Mouse (Mus musculus) embryonic facial prominence, embryonic 15.5 days (tissue): ENCODE results near the gene Pld1. TPM values are rescaled to one million over a fixed set of nuclear protein-coding genes. Genes with fewer than 3 reads are reported as not detected.

ENCODE experiments used
- ATAC-seq: fragments of 200-750 bp; cut with Nextera tagmentation; 2 replicates; pipeline ENCODE4 v1.8.0; 2017; ENCODE audit warnings: low read depth, moderate TSS enrichment; ENCODE audit not compliant: insufficient number of reproducible peaks, low FRiP score, low TSS enrichment
- H3K27ac ChIP-seq: fragments of 300-500 bp; sonication (generic); replicated peaks from 2 replicates; pipeline ENCODE4 v1.5.1; 2015; ENCODE audit warnings: mild to moderate bottlenecking, inconsistent platforms
- H3K27me3 ChIP-seq: fragments of 300-500 bp; sonication (generic); 2 replicates; pipeline ENCODE4 v1.6.1; 2015; ENCODE audit warnings: inconsistent platforms
- H3K36me3 ChIP-seq: fragments of 300-500 bp; sonication (generic); 2 replicates; pipeline ENCODE4 v1.6.1; 2015; ENCODE audit warnings: mild to moderate bottlenecking, inconsistent platforms
- H3K4me1 ChIP-seq: fragments of 300-500 bp; sonication (generic); 2 replicates; pipeline ENCODE4 v1.6.1; 2015; ENCODE audit warnings: inconsistent platforms
- H3K4me2 ChIP-seq: fragments of 300-500 bp; sonication (generic); replicated peaks from 2 replicates; pipeline ENCODE4 v1.6.1; 2015; ENCODE audit warnings: mild to moderate bottlenecking, inconsistent platforms
- H3K4me3 ChIP-seq: fragments of 300-500 bp; sonication (generic); replicated peaks from 2 replicates; pipeline ENCODE4 v1.5.1; 2015; ENCODE audit warnings: mild to moderate bottlenecking, inconsistent platforms
- H3K9ac ChIP-seq: fragments of 300-500 bp; sonication (generic); 2 replicates; pipeline ENCODE4 v1.6.1; 2015; ENCODE audit warnings: inconsistent platforms
- H3K9me3 ChIP-seq: fragments of 300-500 bp; sonication (generic); replicated peaks from 2 replicates; pipeline ENCODE4 v1.6.1; 2016; ENCODE audit warnings: inconsistent platforms
- WGBS: fragments of 180-500 bp; shearing (Covaris S2); methylation state at CpG from one replicate; pipeline ENCODE4 v1.1.7; 2015; 5-methylcytosine and 5-hydroxymethylcytosine counted together
- polyA plus RNA-seq: library from polyadenylated mRNA; unstranded; fragments of >200 nt; fragmentation: Nextera tagmentation; extraction: Ambion mirVana; gene quantifications from 2 replicates; pipeline ENCODE4 v1.2.1, GENCODE M21; 2015

The Pld1 gene
- polyA plus RNA-seq, 1 experiment from 2014 or later, result 6.4 TPM

DNA sequence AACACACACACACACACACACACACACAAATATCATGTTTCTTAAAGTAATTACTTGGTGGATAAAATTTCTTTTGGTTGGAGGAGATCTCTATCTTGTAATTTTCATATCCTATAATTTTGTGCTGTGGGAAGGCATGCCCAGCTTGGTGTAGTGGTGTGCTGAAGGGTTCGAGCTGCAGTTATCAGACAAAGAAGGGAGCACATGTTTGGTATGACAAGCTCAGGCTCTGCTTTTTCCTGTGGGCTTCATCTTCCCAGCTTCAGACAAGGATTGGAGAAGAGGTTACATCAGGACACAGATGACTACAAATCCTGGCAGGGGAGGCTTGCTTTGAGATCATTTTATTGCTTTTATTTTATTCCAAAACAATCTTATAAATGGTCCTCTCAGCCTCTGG lies 166.5 kb downstream of the Pld1 start:
- Histone ChIP-seq H3K27me3 (no peaks in the 10 kb centered on the region), H3K9me3 (no peaks in the 10 kb centered on the region), H3K4me3 (no peak overlapping the region), H3K4me1 (no peaks in the 10 kb centered on the region), H3K9ac (no peak overlapping the region), H3K27ac (no peak overlapping the region), H3K4me2 (no peak overlapping the region), H3K36me3 (no peaks in the 10 kb centered on the region)
- WGBS, result 50% methylated on average over 1 of the region's 1 CpGs
- ATAC-seq, result no peak

DNA sequence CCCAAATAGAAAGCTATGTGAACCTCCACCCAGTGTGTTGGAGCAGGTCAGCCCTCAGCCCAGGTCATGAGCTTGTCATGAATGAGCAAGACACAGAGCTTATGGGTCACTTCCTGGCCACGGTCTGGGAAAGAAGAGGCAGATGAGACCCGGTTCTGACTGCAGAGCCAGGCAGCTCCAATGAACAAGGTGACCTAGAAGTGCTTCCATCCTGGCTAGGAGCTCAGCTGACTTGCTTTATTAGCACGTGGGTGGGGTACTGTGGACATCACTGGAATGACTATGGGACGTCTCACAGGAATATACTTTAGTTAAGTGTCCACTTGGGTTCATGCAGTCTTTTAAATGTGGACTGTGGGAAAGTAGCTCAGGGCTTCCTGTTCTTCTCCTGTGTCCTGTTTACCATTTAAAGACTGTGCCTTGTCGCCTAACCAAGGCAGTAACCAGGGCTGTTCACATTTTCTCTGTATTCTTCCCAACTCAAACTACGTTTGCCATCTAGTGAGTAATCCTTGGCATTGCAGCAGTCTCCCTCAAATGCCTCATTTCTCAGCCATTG lies 169.0 kb downstream of the Pld1 start:
- Histone ChIP-seq H3K4me1 (no peaks in the 10 kb centered on the region), H3K27ac (no peak overlapping the region), H3K9ac (no peak overlapping the region), H3K4me2 (no peak overlapping the region), H3K9me3 (no peaks in the 10 kb centered on the region), H3K27me3 (no peaks in the 10 kb centered on the region), H3K4me3 (no peak overlapping the region), H3K36me3 (no peaks in the 10 kb centered on the region)
- no peak for ATAC-seq
- 42% methylated on average over 6 of the region's 6 CpGs for WGBS

DNA sequence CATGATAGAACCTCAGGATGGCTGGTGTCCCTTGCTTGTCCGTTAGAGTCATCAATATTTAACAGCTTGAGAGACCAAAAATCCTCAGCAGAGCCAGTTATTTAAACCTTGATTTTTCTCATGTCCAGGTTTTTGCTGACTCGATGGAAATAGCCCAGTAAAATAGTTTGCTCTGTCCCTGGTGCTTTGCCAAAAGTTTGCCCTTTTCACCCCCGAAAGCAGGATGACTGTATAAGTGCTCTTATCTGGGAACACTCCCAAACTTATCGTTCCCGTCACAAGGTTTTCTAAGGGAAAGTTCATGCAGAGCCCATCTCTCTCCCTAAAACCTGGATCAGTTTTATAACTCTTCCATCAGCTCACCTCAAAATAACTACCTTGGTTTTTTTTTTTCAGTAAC lies 173.0 kb downstream of the Pld1 start:
- Histone ChIP-seq H3K4me3 (no peak overlapping the region), H3K27me3 (no peaks in the 10 kb centered on the region), H3K9ac (no peak overlapping the region), H3K4me2 (no peak overlapping the region), H3K36me3 (no peaks in the 10 kb centered on the region), H3K27ac (no peak overlapping the region), H3K9me3 (no peaks in the 10 kb centered on the region), H3K4me1 (no peaks in the 10 kb centered on the region)
- no peak for ATAC-seq
- WGBS, result 74% methylated on average over 5 of the region's 5 CpGs

DNA sequence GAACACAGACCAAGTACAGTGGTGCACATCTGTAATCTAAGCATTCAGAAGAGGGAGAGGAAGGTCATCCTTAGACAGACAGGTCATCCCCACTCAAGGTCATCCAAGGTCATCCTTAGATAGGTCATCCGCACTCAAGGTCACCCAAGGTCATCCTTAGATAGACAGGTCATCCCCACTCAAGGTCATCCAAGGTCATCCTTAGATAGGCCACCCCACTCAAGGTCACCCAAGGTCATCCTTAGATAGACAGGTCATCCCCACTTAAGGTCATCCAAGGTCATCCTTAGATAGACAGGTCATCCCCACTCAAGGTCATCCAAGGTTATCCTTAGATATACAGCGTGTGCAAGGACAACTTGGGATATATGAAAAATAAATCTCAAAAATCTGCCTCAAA lies 175.4 kb downstream of the Pld1 start:
- H3K36me3 ChIP-seq, result no peaks in the 10 kb centered on the region
- no peak overlapping the region for H3K4me2 ChIP-seq
- no peaks in the 10 kb centered on the region for H3K4me1 ChIP-seq
- ATAC-seq, result no peak
- H3K27ac ChIP-seq, result no peak overlapping the region
- no peak overlapping the region for H3K4me3 ChIP-seq
- no peaks in the 10 kb centered on the region for H3K27me3 ChIP-seq
- no peak overlapping the region for H3K9ac ChIP-seq
- WGBS, result 92% methylated on average over 2 of the region's 2 CpGs
- no peaks in the 10 kb centered on the region for H3K9me3 ChIP-seq

DNA sequence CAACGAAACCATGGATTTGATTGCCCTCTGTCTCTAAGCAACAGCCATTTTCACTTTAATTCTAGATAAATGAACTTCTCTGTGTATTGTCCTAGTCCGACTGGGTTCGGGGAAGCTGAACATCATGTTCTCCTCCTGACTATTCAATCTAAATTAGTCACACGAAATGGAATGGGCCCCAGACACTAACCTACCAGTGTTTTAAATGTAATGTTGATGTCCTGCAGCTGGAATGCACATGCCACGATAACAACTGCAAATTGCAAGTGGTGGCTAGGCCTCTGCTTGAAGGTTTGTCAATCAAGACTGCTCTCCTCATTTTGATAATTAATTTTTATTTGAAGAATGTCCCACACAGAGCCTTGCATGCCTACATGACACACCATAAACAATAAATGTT lies 203.2 kb downstream of the Pld1 start:
- H3K36me3 ChIP-seq, result no peaks in the 10 kb centered on the region
- H3K27ac ChIP-seq, result no peak overlapping the region
- no peak overlapping the region for H3K9ac ChIP-seq
- no peak for ATAC-seq
- no peaks in the 10 kb centered on the region for H3K27me3 ChIP-seq
- H3K9me3 ChIP-seq, result no peaks in the 10 kb centered on the region
- H3K4me2 ChIP-seq, result no peak overlapping the region
- H3K4me3 ChIP-seq, result no peak overlapping the region
- WGBS, result 65% methylated on average over 5 of the region's 5 CpGs
- H3K4me1 ChIP-seq, result no peaks in the 10 kb centered on the region

DNA sequence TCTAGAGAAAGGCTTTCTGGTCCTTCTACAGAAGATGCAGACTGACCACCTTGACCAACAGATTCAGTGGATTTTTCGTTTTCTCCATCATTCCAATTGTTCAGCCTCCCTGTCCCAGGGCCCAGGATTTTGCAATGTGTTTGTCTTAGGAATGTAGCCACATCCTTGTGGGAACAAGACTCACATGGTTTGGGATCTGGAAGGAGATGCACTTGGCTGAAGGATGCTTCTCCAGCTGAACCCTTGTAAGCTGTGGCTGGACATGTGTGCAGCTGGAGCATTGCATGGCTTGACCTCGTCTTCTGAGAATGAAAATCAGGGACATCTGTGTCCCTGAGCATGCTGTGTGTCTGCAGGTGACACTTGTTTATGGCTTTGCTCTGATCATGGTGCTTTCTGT lies 203.6 kb downstream of the Pld1 start:
- ATAC-seq, result no peak
- no peaks in the 10 kb centered on the region for H3K4me1 ChIP-seq
- no peaks in the 10 kb centered on the region for H3K9me3 ChIP-seq
- H3K9ac ChIP-seq, result no peak overlapping the region
- 73% methylated on average over 2 of the region's 2 CpGs for WGBS
- no peaks in the 10 kb centered on the region for H3K27me3 ChIP-seq
- H3K4me2 ChIP-seq, result no peak overlapping the region
- no peaks in the 10 kb centered on the region for H3K36me3 ChIP-seq
- no peak overlapping the region for H3K4me3 ChIP-seq
- no peak overlapping the region for H3K27ac ChIP-seq

DNA sequence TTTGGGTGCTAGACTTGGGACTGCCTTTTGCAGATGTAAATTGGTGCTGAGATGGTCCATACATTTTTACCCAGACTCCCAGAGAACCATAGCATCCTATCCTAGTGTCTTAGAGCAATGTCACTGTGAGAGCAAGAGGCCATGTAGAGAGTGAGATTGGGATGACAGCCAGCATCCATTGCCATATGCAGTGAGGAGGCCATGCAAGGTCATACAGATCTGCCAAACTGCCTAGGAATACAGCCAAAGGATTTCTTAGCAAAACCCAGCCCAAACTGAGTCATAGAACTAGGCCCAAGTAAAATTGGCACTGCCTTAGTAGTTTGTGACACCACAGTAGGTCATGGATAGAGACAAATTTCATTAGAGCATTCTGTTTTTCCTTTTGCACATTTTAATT lies 206.2 kb downstream of the Pld1 start:
- ATAC-seq, result no peak
- Histone ChIP-seq H3K4me3 (no peak overlapping the region), H3K4me1 (no peaks in the 10 kb centered on the region), H3K27ac (no peak overlapping the region), H3K4me2 (no peak overlapping the region), H3K9me3 (no peaks in the 10 kb centered on the region), H3K9ac (no peak overlapping the region), H3K36me3 (no peaks in the 10 kb centered on the region), H3K27me3 (no peaks in the 10 kb centered on the region)

DNA sequence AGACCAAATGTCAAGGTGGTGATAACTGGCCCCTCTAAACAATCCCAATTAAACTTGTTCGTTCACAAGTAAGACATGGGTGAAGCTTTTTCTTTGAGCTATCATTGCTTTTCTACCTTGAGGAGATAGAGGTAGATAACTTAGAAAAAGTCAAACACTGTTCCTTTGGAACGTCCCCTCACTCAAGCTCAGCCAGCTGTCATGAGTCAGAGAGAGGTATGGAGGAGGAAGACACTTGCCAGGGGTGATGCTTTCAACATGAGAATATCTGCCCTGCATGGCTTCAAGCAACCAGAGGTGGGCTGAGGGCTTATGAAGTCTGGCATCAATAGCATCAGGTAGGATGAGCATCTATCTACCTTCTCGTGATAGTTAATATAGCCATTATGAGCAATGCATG lies 207.0 kb downstream of the Pld1 start:
- Histone ChIP-seq H3K27ac (no peak overlapping the region), H3K36me3 (no peaks in the 10 kb centered on the region), H3K27me3 (no peaks in the 10 kb centered on the region), H3K4me3 (no peak overlapping the region), H3K9ac (no peak overlapping the region), H3K9me3 (no peaks in the 10 kb centered on the region), H3K4me1 (no peaks in the 10 kb centered on the region), H3K4me2 (no peak overlapping the region)
- WGBS, result 86% methylated on average over 3 of the region's 3 CpGs
- ATAC-seq, result no peak

DNA sequence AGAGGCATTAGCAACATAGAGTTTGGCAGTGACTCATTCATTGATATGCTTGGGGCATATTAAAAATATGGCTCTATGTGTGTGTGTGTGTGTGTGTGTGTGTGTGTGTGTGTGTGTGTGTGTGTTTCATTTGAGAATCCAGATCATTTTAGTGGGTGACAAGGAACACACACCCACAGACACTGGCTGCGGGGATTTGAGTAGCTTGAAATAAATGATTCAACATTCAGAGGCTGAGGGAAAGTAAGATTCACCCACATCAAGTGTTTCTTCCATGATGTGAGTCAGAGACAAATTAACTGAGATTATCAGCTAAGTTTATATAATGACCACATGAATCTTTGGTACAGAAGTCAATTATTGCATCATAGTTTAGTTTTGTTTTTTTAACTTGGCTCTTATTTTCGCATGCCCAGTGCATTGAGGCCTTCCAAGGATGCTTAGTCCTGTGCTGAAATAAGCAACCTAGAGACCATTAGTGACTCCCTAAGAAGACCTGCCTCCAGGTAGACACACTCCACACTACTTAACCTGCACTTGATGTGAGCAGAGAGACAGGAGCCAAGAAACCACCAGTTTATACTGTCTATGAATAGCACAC lies 211.3 kb downstream of the Pld1 start:
- Histone ChIP-seq H3K9ac (no peak overlapping the region), H3K27ac (no peak overlapping the region), H3K4me1 (no peaks in the 10 kb centered on the region), H3K4me2 (no peak overlapping the region), H3K4me3 (no peak overlapping the region), H3K36me3 (no peaks in the 10 kb centered on the region), H3K9me3 (no peaks in the 10 kb centered on the region), H3K27me3 (no peaks in the 10 kb centered on the region)
- ATAC-seq, result no peak
- 92% methylated on average over 2 of the region's 2 CpGs for WGBS

DNA sequence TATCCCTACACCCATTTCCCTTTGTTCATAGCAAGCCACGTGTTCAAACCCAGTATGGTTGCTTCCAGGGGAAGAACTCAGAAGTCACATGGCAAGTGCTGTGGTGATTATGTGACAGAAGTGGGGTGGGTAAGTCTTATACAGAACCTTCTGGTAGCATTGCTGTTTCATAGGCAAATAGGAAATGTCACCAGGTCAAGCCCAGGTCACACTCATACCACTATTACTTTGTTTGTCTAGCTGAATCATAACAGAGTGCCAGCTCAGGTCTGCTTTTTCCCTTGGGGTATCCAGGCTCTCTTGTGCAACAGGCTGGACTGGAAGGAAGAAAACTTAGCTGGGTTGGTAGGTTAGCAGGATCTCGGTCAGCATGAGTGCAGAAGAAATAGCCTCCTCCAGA lies 219.5 kb downstream of the Pld1 start:
- no peak for ATAC-seq
- Histone ChIP-seq H3K9me3 (no peaks in the 10 kb centered on the region), H3K9ac (no peak overlapping the region), H3K4me1 (no peaks in the 10 kb centered on the region), H3K36me3 (no peaks in the 10 kb centered on the region), H3K4me2 (no peak overlapping the region), H3K27ac (no peak overlapping the region), H3K4me3 (no peak overlapping the region), H3K27me3 (no peaks in the 10 kb centered on the region)
- WGBS, result 72% methylated on average over 2 of the region's 2 CpGs

DNA sequence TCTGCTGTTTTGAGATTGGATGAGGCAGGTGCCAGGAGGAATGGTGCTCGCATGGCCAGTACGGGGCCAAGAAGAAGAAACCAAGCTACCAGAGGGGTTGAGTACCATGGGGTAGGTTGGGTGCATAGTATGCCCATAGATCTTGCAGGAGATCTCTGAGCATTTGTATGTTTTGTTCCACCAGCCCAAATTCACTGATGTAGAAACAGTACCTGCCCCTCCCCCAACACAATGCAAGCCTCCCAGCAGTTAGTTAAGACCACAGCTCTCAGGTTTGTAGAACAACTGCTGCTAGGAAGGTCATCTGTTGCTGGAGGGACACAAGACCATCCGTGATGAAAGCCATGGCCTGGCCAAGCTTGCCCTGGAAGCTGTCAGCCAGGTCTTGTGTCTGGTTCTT lies 220.4 kb downstream of the Pld1 start:
- WGBS, result 90% methylated on average over 3 of the region's 3 CpGs
- Histone ChIP-seq H3K27ac (no peak overlapping the region), H3K27me3 (peaks cover 6% of the 10 kb centered on the region; the same call in 1 of the 2 replicates), H3K4me1 (no peaks in the 10 kb centered on the region), H3K4me3 (no peak overlapping the region), H3K36me3 (no peaks in the 10 kb centered on the region), H3K9me3 (no peaks in the 10 kb centered on the region), H3K4me2 (no peak overlapping the region), H3K9ac (no peak overlapping the region)
- ATAC-seq, result no peak

DNA sequence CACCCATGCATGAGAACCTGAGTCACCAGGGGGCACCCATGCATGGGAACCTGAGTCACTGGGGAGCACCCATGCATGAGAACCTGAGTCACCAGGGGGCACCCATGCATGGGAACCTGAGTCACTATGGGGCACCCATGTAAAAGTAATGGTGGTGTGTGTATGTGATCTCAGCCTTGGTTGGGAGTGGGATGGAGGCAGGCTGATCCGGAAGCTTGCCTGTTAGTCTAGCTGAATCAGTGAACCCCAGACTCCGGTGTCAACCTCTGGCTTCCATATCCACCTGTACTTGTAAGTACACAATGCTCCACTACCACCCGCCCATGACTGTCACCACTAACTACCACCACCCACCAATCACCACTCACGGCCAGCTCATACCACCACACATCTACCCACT lies 223.9 kb downstream of the Pld1 start:
- H3K4me2 ChIP-seq, result no peak overlapping the region
- H3K4me1 ChIP-seq, result no peaks in the 10 kb centered on the region
- no peaks in the 10 kb centered on the region for H3K36me3 ChIP-seq
- peaks cover 6% of the 10 kb centered on the region; the same call in 1 of the 2 replicates for H3K27me3 ChIP-seq
- H3K4me3 ChIP-seq, result no peak overlapping the region
- no peak for ATAC-seq
- H3K9ac ChIP-seq, result no peak overlapping the region
- H3K9me3 ChIP-seq, result no peaks in the 10 kb centered on the region
- no peak overlapping the region for H3K27ac ChIP-seq
- 91% methylated on average over 4 of the region's 4 CpGs for WGBS
